Mouse (Mus musculus) lung, embryonic 14.5 days (tissue): ENCODE measurements around the gene Col4a1. TPM values are rescaled to one million over a fixed set of nuclear protein-coding genes. Genes with fewer than 3 reads are reported as not detected.

Experiments used
- ATAC-seq: fragments of 200-750 bp; cut with Nextera tagmentation; 2 replicates; pipeline ENCODE4 v1.8.0; 2017; ENCODE audit warnings: mild to moderate bottlenecking, moderate TSS enrichment, moderate library complexity; ENCODE audit not compliant: insufficient read depth
- DNase-seq: peaks from one replicate; pipeline ENCODE4 v3.0.0-alpha.2; 2015
- H3K27ac ChIP-seq: fragments of 300-500 bp; sonication (generic); 2 replicates; pipeline ENCODE4 v1.5.1; 2014; ENCODE audit warnings: low read depth, mild to moderate bottlenecking, moderate library complexity
- H3K27me3 ChIP-seq: fragments of 300-500 bp; sonication (generic); 2 replicates; pipeline ENCODE4 v1.6.1; 2014; ENCODE audit warnings: low read length, control low read depth; ENCODE audit not compliant: insufficient read depth
- H3K36me3 ChIP-seq: fragments of 300-500 bp; sonication (generic); 2 replicates; pipeline ENCODE4 v1.6.1; 2014; ENCODE audit warnings: control low read depth; ENCODE audit not compliant: insufficient read depth
- H3K4me1 ChIP-seq: fragments of 300-500 bp; sonication (generic); 2 replicates; pipeline ENCODE4 v1.6.1; 2014; ENCODE audit warnings: antibody characterized with exemption, control low read depth; ENCODE audit not compliant: insufficient read depth
- H3K4me2 ChIP-seq: fragments of 300-500 bp; sonication (generic); 2 replicates; pipeline ENCODE4 v1.6.1; 2014; ENCODE audit warnings: mild to moderate bottlenecking
- H3K4me3 ChIP-seq: fragments of 300-500 bp; sonication (generic); 2 replicates; pipeline ENCODE4 v1.5.1; 2014; ENCODE audit warnings: low read depth, low read length
- H3K9ac ChIP-seq: fragments of 300-500 bp; sonication (generic); 2 replicates; pipeline ENCODE4 v1.6.1; 2014
- H3K9me3 ChIP-seq: fragments of 300-500 bp; sonication (generic); 2 replicates; pipeline ENCODE4 v1.6.1; 2016; ENCODE audit warnings: low read depth, low read length, control low read depth
- CTCF ChIP-seq: IDR thresholded peaks from 2 replicates; pipeline ENCODE4 v1.5.1; 2016; ENCODE audit warnings: antibody characterized with exemption, low read depth
- WGBS: fragments of 180-500 bp; shearing (Covaris S2); extraction: QIAGEN DNeasy Blood & Tissue Kit; methylation state at CpG from one replicate; pipeline ENCODE4 v1.1.7; 2014; 5-methylcytosine and 5-hydroxymethylcytosine counted together
- polyA plus RNA-seq: library from polyadenylated mRNA; unstranded; fragments of >200 nt; fragmentation: Nextera tagmentation; extraction: Ambion mirVana; gene quantifications from 2 replicates; pipeline ENCODE4 v1.2.1, GENCODE M21; 2014

The Col4a1 gene
- polyA plus RNA-seq, 1 experiment from 2014 or later, result 389 TPM

DNA sequence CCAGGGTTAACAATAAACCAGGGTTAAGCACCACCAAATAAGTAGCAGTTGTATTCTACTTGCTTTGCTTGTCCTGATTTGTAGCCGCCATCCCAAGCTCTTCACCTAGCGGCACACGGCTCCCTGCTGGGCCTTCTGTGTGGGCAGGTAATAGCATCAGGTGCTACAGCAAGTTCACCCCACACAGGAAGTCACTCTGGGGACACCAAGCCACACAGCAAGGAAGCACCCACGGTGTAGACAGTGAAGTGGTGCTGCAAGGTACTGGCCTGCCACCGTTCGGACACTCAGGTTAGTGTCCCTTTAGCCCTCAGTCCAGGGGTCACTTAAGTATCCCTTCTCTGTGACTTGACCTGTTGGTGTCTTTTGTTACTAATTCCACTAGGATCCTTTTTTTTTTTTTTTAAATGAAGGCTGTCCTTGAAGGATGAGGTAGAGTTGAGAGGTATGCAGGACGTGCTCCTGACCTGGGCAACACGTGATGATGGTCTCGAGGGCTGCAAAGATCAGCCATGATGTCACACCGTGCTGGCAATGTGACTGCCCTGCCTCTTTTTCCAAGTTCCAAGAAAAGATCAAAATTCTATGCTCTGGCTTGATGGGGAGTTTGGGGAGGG is 57.6 kb downstream of the Col4a1 start:
- 72% methylated on average over 10 of the region's 10 CpGs for WGBS

DNA sequence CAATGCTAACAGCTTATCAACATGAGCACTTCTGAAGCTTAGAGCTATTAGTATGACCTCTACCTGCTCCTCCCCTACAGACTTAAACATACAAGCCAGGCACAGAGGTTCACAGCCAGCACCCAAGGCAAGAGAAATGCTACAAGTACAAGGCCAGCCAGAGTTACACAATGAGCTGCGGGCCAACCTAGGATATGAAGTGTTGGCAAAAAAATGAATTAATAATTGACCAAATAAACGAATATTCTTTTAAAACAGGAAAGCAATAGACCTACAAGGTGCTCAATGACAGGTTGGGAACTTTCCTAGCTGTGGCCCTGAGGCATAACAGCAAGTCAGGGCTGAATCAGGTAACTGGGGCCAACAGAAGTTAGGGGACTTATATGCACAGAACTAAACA is 58.1 kb downstream of the Col4a1 start:
- peaks cover 4% of the 10 kb centered on the region; the same call in 1 of the 2 replicates for H3K36me3 ChIP-seq
- H3K27me3 ChIP-seq, result no peaks in the 10 kb centered on the region
- DNase-seq (no peak), ATAC-seq (no peak)
- H3K9ac ChIP-seq, result no peak overlapping the region
- no peak overlapping the region for H3K4me3 ChIP-seq
- no peaks in the 10 kb centered on the region for H3K9me3 ChIP-seq
- TF ChIP-seq CTCF, result no peak
- H3K4me1 ChIP-seq, result peaks cover 43% of the 10 kb centered on the region
- WGBS, result 65% methylated on average over 2 of the region's 2 CpGs
- H3K4me2 ChIP-seq, result no peak overlapping the region
- H3K27ac ChIP-seq, result no peak overlapping the region

More for the DNA sequence above, 57.6 kb downstream of the Col4a1 start:
- H3K9me3 ChIP-seq, result no peaks in the 10 kb centered on the region
- peaks cover 4% of the 10 kb centered on the region; the same call in 1 of the 2 replicates for H3K36me3 ChIP-seq
- no peak overlapping the region for H3K27ac ChIP-seq
- DNase-seq (no peak), ATAC-seq (no peak)
- no peak overlapping the region for H3K9ac ChIP-seq
- H3K4me3 ChIP-seq, result no peak overlapping the region
- no peak for TF ChIP-seq CTCF
- H3K4me2 ChIP-seq, result no peak overlapping the region
- H3K27me3 ChIP-seq, result no peaks in the 10 kb centered on the region
- H3K4me1 ChIP-seq, result peaks cover 43% of the 10 kb centered on the region

DNA sequence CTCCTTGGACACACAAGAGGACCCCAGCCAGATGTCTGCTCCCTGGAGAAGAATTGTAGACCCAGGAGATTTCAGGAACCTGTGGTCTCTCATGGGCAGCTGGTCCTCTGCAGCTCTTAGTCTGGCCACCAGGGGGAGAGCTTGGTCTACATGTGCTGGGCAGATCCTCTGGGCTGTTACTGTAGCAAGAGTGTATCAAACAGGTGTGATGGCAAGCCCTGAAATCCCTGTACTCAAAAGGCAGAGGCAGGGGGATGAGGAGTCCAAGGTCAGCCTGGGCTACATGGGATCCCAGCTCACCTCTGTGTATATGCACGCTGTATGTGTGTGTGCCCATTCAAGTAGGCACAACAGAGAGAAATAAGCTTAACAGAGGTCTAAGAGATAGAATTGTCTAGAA is 59.1 kb downstream of the Col4a1 start:
- Histone ChIP-seq H3K9ac (no peak overlapping the region), H3K4me2 (no peak overlapping the region), H3K27me3 (no peaks in the 10 kb centered on the region), H3K4me1 (peaks cover 47% of the 10 kb centered on the region), H3K9me3 (no peaks in the 10 kb centered on the region), H3K4me3 (no peak overlapping the region), H3K27ac (no peak overlapping the region), H3K36me3 (peaks cover 4% of the 10 kb centered on the region; the same call in 1 of the 2 replicates)
- 66% methylated on average over 1 of the region's 1 CpGs for whole genome bisulfite sequencing
- peak; percentile 99 for TF ChIP-seq CTCF
- peak; percentile 89 for DNase-seq
- 0 out of 2 replicates have a peak, but pooled peaks have one; percentile 26 for ATAC-seq

DNA sequence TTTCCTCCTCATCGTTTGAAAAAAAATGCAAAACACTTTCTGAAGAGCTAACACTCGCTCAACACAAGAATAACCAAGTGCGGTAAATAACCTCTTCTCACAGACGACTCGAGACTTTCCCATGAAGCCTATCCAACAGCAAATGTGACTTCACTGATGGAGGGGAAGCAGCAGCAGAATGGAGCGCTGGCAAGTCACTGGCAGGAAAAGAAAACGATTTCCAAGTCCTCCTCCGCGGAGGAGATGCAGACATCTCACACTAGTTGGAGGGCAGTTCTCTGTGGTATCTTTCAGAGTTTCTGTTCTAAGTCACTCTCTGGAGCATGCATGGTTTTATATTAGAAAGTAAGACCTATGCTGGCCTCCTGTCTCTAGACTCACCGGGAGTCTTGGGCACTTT is 59.6 kb downstream of the Col4a1 start:
- Histone ChIP-seq H3K9ac (no peak overlapping the region), H3K4me3 (no peak overlapping the region), H3K27ac (no peak overlapping the region), H3K27me3 (no peaks in the 10 kb centered on the region), H3K36me3 (peaks cover under 1% of the 10 kb centered on the region; the same call in 1 of the 2 replicates), H3K4me1 (peaks cover 48% of the 10 kb centered on the region), H3K9me3 (no peaks in the 10 kb centered on the region), H3K4me2 (no peak overlapping the region)
- WGBS, result 81% methylated on average over 10 of the region's 10 CpGs
- ATAC-seq (no peak), DNase-seq (no peak)
- no peak for TF ChIP-seq CTCF

GRCm38 (mm10) chr8:11252235-11252774 is 60.3 kb downstream of the Col4a1 start:
- DNase-seq (peak; percentile 43), ATAC-seq (peak; percentile 28; the same call in 1 of the 2 replicates)
- Histone ChIP-seq H3K36me3 (no peaks in the 10 kb centered on the region), H3K4me1 (peaks cover 42% of the 10 kb centered on the region), H3K4me3 (no peak overlapping the region), H3K9ac (no peak overlapping the region), H3K4me2 (no peak overlapping the region), H3K27me3 (no peaks in the 10 kb centered on the region), H3K9me3 (no peaks in the 10 kb centered on the region), H3K27ac (peak overlapping the region; percentile 0; the same call in 1 of the 2 replicates)
- TF ChIP-seq CTCF, result no peak
- 45% methylated on average over 7 of the region's 7 CpGs for WGBS

GRCm38 (mm10) chr8:11250149-11250548 is 62.5 kb downstream of the Col4a1 start:
- Histone ChIP-seq H3K9ac (no peak overlapping the region), H3K4me1 (peaks cover 35% of the 10 kb centered on the region), H3K9me3 (no peaks in the 10 kb centered on the region), H3K4me2 (no peak overlapping the region), H3K36me3 (peaks cover 16% of the 10 kb centered on the region; the same call in 1 of the 2 replicates), H3K4me3 (no peak overlapping the region), H3K27ac (peak overlapping the region; percentile 67), H3K27me3 (no peaks in the 10 kb centered on the region)
- ATAC-seq (peak; percentile 42; the same call in 1 of the 2 replicates), DNase-seq (peak; percentile 72)
- TF ChIP-seq CTCF, result no peak
- 54% methylated on average over 8 of the region's 8 CpGs for WGBS

DNA sequence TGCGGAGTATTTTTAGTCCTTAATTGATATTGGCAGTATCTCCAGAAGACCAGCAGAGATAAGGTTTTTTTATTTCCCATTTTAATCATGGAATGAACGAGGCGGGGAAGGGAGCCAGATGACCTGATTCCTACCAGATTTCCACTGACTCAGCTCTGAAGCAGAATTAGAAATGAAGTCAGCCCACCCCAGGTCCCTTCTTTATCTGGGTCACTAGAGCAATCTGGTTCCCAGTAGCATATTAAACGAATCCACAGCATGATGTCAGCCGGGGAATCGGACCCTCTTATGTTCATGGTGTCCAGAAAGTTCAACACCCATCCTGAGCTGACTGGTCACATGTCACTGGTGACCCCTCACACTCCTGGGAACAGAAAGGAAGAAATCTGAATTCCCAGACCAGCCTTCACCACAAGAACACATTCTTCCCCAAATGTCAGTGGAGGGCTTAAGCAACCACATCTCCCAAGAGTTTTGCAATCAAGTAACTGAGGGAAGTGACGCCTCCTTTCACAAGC is 63.0 kb downstream of the Col4a1 start:
- H3K27me3 ChIP-seq, result no peaks in the 10 kb centered on the region
- H3K36me3 ChIP-seq, result peaks cover 20% of the 10 kb centered on the region
- peaks cover 35% of the 10 kb centered on the region for H3K4me1 ChIP-seq
- H3K9me3 ChIP-seq, result no peaks in the 10 kb centered on the region
- no peak overlapping the region for H3K4me3 ChIP-seq
- no peak overlapping the region for H3K4me2 ChIP-seq
- peak; percentile 47 for DNase-seq
- H3K27ac ChIP-seq, result peak overlapping the region; percentile 67
- no peak overlapping the region for H3K9ac ChIP-seq
- 46% methylated on average over 7 of the region's 7 CpGs for WGBS
- TF ChIP-seq CTCF, result no peak
- peak; percentile 22; the same call in 1 of the 2 replicates for ATAC-seq
